ENCODE assay signal across 17 mouse cellular contexts in the genomic region with DNA sequence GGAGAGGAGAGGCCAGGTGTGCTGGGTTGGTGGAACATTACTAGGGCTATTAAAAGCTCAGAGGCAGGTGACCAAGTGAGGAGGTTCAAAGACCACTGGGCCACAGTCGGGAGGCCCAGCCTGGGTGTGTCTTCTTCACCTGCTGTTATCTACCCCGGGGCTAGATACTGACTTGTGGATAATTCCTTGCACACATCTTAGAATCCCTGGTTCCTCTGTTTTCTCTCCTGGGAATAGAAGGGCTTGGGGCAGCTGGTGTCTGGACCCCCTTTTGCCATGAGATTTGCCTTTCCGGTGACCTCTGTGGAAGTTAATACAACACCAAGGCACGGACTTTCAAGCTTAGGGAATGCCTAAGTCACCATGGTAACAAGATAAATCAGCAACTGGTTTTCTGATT.
DNase-seq lines count a peak whose midpoint lies in the region; ATAC-seq and TF ChIP-seq lines count a peak whose summit lies in the region.
"Had no signal": no experiment of that assay in that cellular context is flagged by ENCODE, and none has a peak within 500 bp of the region (broad histone marks: within the 10 kb centered on the region; RNA-seq: fewer than 3 reads in every experiment).

No protein-coding gene starts in this region.

- no peaks in the 10 kb centered on the region for H3K27me3 ChIP-seq in intestine, embryonic 15.5 days (replicated peaks)
- H3K27me3 ChIP-seq in intestine, postnatal 0 days (replicated peaks; ENCODE audit: control insufficient read depth, insufficient read depth, low read length): no peaks in the 10 kb centered on the region
- no peaks in the 10 kb centered on the region for H3K27me3 ChIP-seq in kidney, embryonic 15.5 days
- H3K27me3 ChIP-seq in small intestine, adult 2 months (ENCODE audit: control insufficient read depth, insufficient read depth, low read length): no peaks in the 10 kb centered on the region
- H3K27me3 ChIP-seq: embryonic facial prominence, embryonic 13.5 days; hindbrain, embryonic 12.5 days had no signal

- 47% methylated on average over 4 of the region's 4 CpGs for WGBS in intestine, embryonic 15.5 days
- 45% methylated on average over 4 of the region's 4 CpGs for WGBS in intestine, postnatal 0 days
- WGBS in kidney, embryonic 15.5 days: 64% methylated on average over 4 of the region's 4 CpGs
- WGBS in small intestine, adult 2 months: 29% methylated on average over 4 of the region's 4 CpGs

- H3K27ac ChIP-seq in intestine, embryonic 15.5 days: peak overlapping the region; percentile 38; the same call in 1 of the 2 replicates
- peak overlapping the region; percentile 85 for H3K27ac ChIP-seq in intestine, postnatal 0 days (ENCODE audit: low read depth, low read length)
- H3K27ac ChIP-seq in kidney, embryonic 15.5 days: peak overlapping the region; percentile 76
- peak overlapping the region; percentile 83 for H3K27ac ChIP-seq in small intestine, adult 2 months (ENCODE audit: insufficient read depth, low read depth, low read length)
- H3K27ac ChIP-seq: embryonic facial prominence, embryonic 13.5 days; heart, embryonic 10.5 days; hindbrain, embryonic 12.5 days had no signal

- ATAC-seq in intestine, embryonic 15.5 days: peak; percentile 90
- ATAC-seq in intestine, postnatal 0 days: peak; percentile 93
- peak; percentile 50 for ATAC-seq in kidney, embryonic 15.5 days (replicated peaks; ENCODE audit: low FRiP score)
- ATAC-seq: forebrain, embryonic 16.5 days; inflammation-experienced regulatory T-cells, adult 6 months had no signal

- no peak for DNase-seq in thymus, adult 18-20 months
- no peak for DNase-seq in cerebellum, adult 8-10 months
- DNase-seq in layer of hippocampus, postnatal 10 days (ENCODE audit: low spot score in 2 of 2): no peak
- DNase-seq: adrenal gland, adult 8-10 months; cerebellum, postnatal 10 days; lung, adult 18-20 months; lung, postnatal 14 days had no signal

- H3K4me1 ChIP-seq in intestine, embryonic 15.5 days (replicated peaks): peaks cover 17% of the 10 kb centered on the region; the same call in 1 of the 2 replicates
- H3K4me1 ChIP-seq in intestine, postnatal 0 days (replicated peaks; ENCODE audit: control insufficient read depth, insufficient read depth, low read length): peaks cover 5% of the 10 kb centered on the region
- H3K4me1 ChIP-seq in kidney, embryonic 15.5 days: peaks cover 35% of the 10 kb centered on the region
- peaks cover 40% of the 10 kb centered on the region for H3K4me1 ChIP-seq in small intestine, adult 2 months (ENCODE audit: control insufficient read depth, insufficient read depth, insufficient read length, low read length)
- H3K4me1 ChIP-seq: heart, embryonic 10.5 days had no signal

- no peak for TF ChIP-seq CTCF in intestine, postnatal 0 days (IDR thresholded peaks at IDR 0.05; ENCODE audit: low read depth)
- TF ChIP-seq CTCF in small intestine, adult 2 months (IDR thresholded peaks at IDR 0.05; ENCODE audit: extremely low read depth, insufficient read length, insufficient replicate concordance, low read depth, low read length): no peak

- no peak for TF ChIP-seq POLR2A in small intestine, adult 2 months (IDR thresholded peaks at IDR 0.05; ENCODE audit: low read depth, low read length)

- H3K36me3 ChIP-seq in intestine, embryonic 15.5 days: peaks cover 4% of the 10 kb centered on the region
- H3K36me3 ChIP-seq in intestine, postnatal 0 days (ENCODE audit: control insufficient read depth, insufficient read depth): 0 out of 2 replicates have a peak, but pooled peaks cover 6% of the 10 kb centered on the region
- peaks cover 13% of the 10 kb centered on the region for H3K36me3 ChIP-seq in kidney, embryonic 15.5 days
- peaks cover 22% of the 10 kb centered on the region for H3K36me3 ChIP-seq in small intestine, adult 2 months (ENCODE audit: control insufficient read depth, insufficient read depth, low read length)
- H3K36me3 ChIP-seq: embryonic facial prominence, embryonic 13.5 days; heart, embryonic 10.5 days had no signal

- no peak overlapping the region for H3K9ac ChIP-seq in intestine, embryonic 15.5 days
- no peak overlapping the region for H3K9ac ChIP-seq in intestine, postnatal 0 days (ENCODE audit: low read depth, low read length)
- no peak overlapping the region for H3K9ac ChIP-seq in kidney, embryonic 15.5 days
- H3K9ac ChIP-seq: embryonic facial prominence, embryonic 13.5 days; hindbrain, embryonic 12.5 days had no signal

- H3K4me2 ChIP-seq in intestine, embryonic 15.5 days (replicated peaks): no peak overlapping the region
- H3K4me2 ChIP-seq in intestine, postnatal 0 days (replicated peaks; ENCODE audit: low read depth): peak overlapping the region; percentile 10; the same call in 1 of the 2 replicates
- peak overlapping the region; percentile 21; the same call in 1 of the 2 replicates for H3K4me2 ChIP-seq in kidney, embryonic 15.5 days
- H3K4me2 ChIP-seq: embryonic facial prominence, embryonic 13.5 days; hindbrain, embryonic 12.5 days; liver, embryonic 11.5 days had no signal

- no peaks in the 10 kb centered on the region for H3K9me3 ChIP-seq in intestine, embryonic 15.5 days
- H3K9me3 ChIP-seq in intestine, postnatal 0 days (ENCODE audit: control insufficient read depth): no peaks in the 10 kb centered on the region
- H3K9me3 ChIP-seq in kidney, embryonic 15.5 days (replicated peaks): peaks cover 9% of the 10 kb centered on the region; the same call in 1 of the 2 replicates
- H3K9me3 ChIP-seq: embryonic facial prominence, embryonic 13.5 days; heart, embryonic 10.5 days; hindbrain, embryonic 12.5 days had no signal

- no peak overlapping the region for H3K4me3 ChIP-seq in intestine, embryonic 15.5 days (replicated peaks)
- H3K4me3 ChIP-seq in intestine, postnatal 0 days (ENCODE audit: low read depth, low read length): no peak overlapping the region
- no peak overlapping the region for H3K4me3 ChIP-seq in kidney, embryonic 15.5 days (replicated peaks)
- H3K4me3 ChIP-seq in small intestine, adult 2 months (ENCODE audit: low read depth, low read length): no peak overlapping the region
- H3K4me3 ChIP-seq: embryonic facial prominence, embryonic 13.5 days; heart, embryonic 10.5 days; hindbrain, embryonic 12.5 days had no signal
